Mouse (Mus musculus) retina, postnatal 1 day (tissue): ENCODE data around the gene Vsx1.

Experiments used
- DNase-seq: peaks from one replicate; pipeline ENCODE4 v3.0.0-alpha.2; 2012

Gene Vsx1

GRCm38 (mm10) chr2:150689223-150689800, at the start of gene Vsx1:
TSS of gene Vsx1 (minus strand) at chr2:150689360.
- DNase-seq: no peak

GRCm38 (mm10) chr2:150737881-150738280, 48.7 kb upstream of the Vsx1 start:
- DNase-seq: no peak

GRCm38 (mm10) chr2:150735756-150736576, 46.8 kb upstream of the Vsx1 start:
- DNase-seq: peak; percentile 90

GRCm38 (mm10) chr2:150712167-150712674, 23.1 kb upstream of the Vsx1 start:
- no peak for DNase-seq

DNA sequence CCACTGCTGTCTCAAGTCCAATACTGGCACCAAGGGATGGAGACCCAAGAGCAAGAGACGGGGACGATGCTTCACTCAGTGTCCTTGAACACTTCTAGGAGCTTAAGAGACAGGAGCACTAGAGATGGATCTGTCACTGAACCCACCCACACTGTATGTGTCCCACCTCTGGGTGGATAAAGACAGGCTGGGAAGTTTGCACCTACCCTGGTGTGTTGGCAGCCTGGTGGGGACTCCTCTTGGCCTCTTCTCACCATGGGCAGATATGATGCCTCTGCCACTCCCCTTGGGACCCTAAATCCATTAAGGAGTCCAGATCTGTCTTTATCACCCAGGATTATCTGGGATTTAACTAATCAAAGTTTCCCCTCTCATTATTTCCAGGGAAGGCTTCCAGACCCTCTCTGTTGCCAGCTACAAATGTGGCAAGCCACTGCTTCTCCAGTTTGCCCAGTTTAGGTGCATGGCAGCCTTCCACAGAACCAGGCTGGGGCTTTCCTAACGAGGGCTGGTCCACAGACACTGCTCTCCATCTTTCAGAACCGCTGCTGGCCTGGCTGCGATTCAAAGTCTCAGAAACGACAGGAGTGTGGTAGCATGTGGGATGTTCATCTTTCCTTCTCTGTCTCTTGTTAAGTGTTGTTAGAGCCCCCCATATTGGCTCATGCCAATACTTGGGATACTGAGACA, 2.5 kb upstream of the Vsx1 start:
- DNase-seq: peak; percentile 14

GRCm38 (mm10) chr2:150690216-150690615, 1.1 kb upstream of the Vsx1 start:
- peak; percentile 65 for DNase-seq

- DNase-seq: peak; percentile 53
Observed at GRCm38 (mm10) chr2:150688541-150689186, 496 bp downstream of the Vsx1 start.

- DNase-seq: peak; percentile 9
Observed at GRCm38 (mm10) chr2:150687871-150688540, 1.2 kb downstream of the Vsx1 start.

- DNase-seq: no peak
Observed at GRCm38 (mm10) chr2:150685389-150685788, 3.8 kb downstream of the Vsx1 start.

- DNase-seq: no peak
Observed at GRCm38 (mm10) chr2:150684451-150684850, 4.7 kb downstream of the Vsx1 start.

GRCm38 (mm10) chr2:150681581-150681980, 7.6 kb downstream of the Vsx1 start:
- DNase-seq: no peak

- DNase-seq: peak; percentile 84
Observed at GRCm38 (mm10) chr2:150678392-150678791, 10.8 kb downstream of the Vsx1 start.

DNA sequence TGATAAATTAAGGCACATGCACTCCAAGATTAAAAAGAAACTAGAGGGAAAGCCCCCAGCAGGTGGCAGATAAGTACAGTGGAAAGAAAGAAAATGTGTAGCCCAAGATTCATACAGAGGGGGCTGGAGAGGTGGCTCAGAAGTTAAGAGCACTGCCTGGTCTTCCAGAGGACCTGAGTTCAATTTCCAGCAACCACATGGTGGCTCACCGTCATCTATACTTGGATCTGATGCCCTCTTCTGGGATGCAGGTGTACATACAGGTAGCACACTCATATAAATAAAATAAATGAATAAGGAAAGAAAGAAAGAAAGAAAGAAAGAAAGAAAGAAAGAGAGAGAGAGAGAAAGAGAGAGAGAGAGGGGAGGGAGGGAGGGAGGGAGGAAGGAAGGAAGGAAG, 13.6 kb downstream of the Vsx1 start:
- DNase-seq: no peak

DNA sequence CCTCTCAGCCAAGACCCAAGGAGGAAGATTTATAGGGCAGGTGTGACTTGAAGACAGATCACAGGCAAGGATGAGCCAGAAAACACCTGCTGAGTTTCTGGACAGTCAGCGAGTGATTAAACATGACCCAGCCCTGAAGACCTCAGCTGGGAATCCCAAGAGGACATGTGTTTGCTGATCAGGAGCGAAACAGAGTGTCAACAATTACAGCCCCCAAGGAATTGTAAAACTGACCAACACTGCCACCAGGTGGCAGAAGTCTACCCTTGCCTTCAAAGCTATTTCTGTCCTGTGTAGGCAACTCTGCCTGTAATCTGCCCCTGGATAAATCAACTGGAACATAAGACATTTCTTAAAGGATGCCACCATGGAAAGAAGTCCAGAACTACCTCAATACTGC, 14.3 kb downstream of the Vsx1 start:
- DNase-seq: peak; percentile 87

DNA sequence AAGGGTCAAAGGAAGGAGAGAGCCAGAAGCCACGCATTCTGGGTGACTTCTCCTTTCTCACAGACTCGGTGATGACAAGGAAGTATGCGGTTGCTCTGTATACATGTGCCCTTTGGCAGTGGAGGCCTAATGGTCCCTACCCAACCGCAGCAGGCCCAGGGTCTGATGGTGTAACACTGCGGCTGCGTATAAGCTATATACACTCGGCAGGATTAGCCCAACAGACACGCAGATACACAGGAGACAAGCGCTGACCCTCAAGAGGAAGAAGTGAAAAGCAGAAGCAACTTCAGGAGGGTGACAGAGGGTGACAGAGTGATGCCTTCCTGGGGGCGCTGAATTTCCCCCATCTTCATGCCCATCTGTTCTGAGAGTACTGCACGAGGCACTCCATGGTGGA, 15.2 kb downstream of the Vsx1 start:
- no peak for DNase-seq

DNA sequence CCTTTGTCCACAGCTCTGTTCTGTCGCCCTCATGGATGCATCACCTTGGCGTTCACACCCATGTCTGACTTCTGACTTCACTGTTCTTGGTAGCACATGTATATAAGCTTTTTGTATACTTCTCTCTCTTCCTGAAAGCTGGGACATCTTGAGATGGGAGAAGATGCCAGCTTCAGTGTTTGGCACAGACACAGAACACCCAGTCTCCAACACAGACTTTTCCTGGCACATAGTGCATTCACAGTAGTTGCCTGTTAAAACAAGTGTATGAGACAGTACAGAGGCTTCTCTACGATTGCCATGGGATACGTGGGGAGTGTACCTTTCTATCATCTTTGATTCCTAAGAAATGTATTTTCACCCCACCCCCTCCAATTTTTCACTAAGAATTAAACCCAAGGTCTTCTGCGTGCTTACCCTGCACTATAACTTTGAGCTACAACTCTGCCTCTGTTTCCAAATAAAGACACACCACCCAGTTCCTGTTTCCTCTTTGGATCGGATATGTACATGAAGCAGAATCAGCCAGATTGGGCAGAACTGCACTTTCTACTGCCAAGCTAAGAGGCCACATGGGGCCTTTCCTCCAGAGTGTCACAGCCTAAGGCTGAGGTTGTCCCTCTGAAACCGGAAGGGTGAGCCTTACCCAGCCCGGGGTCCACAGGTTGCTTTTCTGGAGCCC, 17.4 kb downstream of the Vsx1 start:
- DNase-seq: no peak

DNA sequence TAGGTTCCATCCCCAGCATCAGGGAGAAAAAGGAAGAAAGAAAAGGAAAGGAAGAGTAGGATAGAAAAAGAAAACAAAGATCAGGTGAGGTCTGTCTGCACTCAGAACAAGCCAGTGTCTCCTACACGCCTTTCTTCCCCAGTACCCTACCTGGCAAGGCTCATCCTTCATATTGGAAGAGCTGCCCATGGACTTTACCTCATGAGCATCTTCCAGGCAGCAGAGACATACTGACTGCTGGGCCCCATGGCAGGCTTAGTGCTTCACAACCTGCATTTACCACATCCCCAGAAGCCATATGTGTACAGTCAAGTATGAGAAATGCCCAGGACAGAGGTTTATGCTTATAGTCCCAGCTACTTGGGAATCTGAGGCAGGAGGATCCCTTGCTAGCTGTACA, 18.2 kb downstream of the Vsx1 start:
- DNase-seq: no peak

DNA sequence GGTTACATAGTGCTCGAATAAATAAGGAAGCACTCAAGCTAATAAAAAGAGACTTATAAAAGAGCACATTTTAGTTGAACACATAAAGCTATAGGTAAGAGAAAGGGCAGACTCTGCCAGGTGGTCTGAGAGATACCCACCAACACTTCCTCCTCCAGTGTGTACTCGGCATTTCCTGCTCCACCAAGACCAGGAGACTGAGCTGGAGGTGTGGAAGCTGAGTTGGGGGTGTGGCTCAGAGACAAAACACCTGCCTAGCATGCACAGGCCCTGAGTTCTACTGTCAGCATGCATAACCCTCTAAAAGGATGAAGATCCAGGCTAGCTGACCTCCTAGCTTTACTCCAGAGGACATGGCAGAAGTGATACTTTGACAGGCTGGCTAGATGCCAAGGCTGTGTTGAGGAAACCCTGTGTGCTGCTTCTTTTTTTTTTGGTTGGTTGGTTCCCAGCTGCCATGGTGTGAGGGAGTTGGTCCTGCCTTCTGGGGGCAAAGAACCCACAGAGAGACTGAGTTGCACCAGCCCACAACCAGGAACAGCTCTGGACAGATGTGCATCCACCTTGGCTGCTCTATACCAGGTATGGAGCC, 19.6 kb downstream of the Vsx1 start:
- peak; percentile 27 for DNase-seq

GRCm38 (mm10) chr2:150668956-150669355, 20.2 kb downstream of the Vsx1 start:
- no peak for DNase-seq

- DNase-seq: peak; percentile 74
Observed at GRCm38 (mm10) chr2:150667820-150668766, 21.1 kb downstream of the Vsx1 start, which contains the start of gene Acss1. TSS of gene Acss1 (minus strand) at chr2:150668500.
